Mouse (Mus musculus) embryonic fibroblast, embryonic 13.5 days (primary cell): ENCODE measurements around the gene Snx18.

Experiments used
- CTCF ChIP-seq: IDR thresholded peaks from 2 replicates; pipeline ENCODE4 v1.5.1; 2011; ENCODE audit warnings: mild to moderate bottlenecking, control low read depth, low read length, moderate library complexity, borderline replicate concordance; ENCODE audit not compliant: insufficient read depth
- POLR2A ChIP-seq: IDR thresholded peaks from 2 replicates; pipeline ENCODE4 v1.6.1; 2011; ENCODE audit warnings: low read depth, mild to moderate bottlenecking, control low read depth, low read length, moderate library complexity

DNA sequence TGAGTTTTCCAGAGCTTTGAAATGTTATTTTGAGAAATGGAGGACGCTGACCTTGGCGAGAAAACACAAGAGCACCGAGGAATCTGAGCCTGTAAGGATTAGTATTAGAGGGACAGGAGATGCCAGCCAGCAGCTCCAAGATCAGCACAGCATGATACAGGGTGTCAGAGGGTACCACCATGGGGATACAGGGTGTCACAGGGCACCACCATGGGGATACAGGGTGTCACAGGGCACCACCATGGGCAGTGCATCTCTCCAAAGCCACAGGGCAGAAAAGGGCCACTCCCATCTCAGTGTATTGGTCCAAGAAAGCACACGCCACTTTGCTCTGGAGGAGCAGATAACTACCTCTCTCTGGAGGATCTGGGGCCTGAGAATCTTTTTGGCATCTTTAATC lies 38.3 kb upstream of the Snx18 start:
- no peak for TF ChIP-seq POLR2A
- no peak for TF ChIP-seq CTCF
